ENCODE assay signal across 11 mouse cellular contexts in the genomic region with DNA sequence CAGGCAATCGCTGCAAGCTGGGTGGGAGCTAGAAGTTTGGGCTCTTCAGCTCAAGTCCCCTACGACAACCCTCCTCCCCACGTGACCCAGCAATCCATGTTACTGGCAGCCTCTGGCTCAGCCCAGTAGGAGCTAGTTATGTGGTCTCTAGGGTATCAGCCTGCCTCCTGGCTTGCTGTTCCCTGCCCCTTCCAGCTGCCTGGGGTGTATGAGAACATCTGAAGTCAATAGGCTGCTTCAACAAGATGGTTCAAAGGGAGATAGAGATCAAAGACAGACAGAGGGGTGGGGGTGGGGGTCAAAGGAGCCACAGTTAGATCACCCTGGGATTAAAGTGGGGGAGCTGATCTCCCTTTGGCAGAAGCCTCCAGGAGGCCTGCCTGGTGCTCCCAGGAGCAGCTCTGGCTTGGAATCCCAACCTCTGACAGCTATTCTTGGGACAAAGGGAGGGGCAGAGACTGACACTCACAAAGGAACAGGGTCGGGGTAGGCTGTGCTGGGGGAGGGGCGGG.
DNase-seq lines count a peak whose midpoint lies in the region; ATAC-seq and TF ChIP-seq lines count a peak whose summit lies in the region.
"Had no signal": no experiment of that assay in that cellular context is flagged by ENCODE, and none has a peak within 500 bp of the region (broad histone marks: within the 10 kb centered on the region; RNA-seq: fewer than 3 reads in every experiment).

No protein-coding gene starts in this region.

- peak overlapping the region; percentile 86 for H3K27ac ChIP-seq in hindbrain, embryonic 10.5 days
- no peak overlapping the region for H3K27ac ChIP-seq in hindbrain, embryonic 13.5 days
- peak overlapping the region; percentile 47 for H3K27ac ChIP-seq in embryonic facial prominence, embryonic 12.5 days
- H3K27ac ChIP-seq in hindbrain, postnatal 0 days, result no peak overlapping the region
- H3K27ac ChIP-seq in stomach, postnatal 0 days (replicated peaks), result no peak overlapping the region
- H3K27ac ChIP-seq: limb, embryonic 13.5 days had no signal

- peaks cover 22% of the 10 kb centered on the region; the same call in 1 of the 2 replicates for H3K27me3 ChIP-seq in hindbrain, embryonic 10.5 days (ENCODE audit: insufficient read depth, poor library complexity, severe bottlenecking)
- peaks cover 47% of the 10 kb centered on the region for H3K27me3 ChIP-seq in hindbrain, embryonic 13.5 days
- peaks cover 3% of the 10 kb centered on the region; the same call in 1 of the 2 replicates for H3K27me3 ChIP-seq in embryonic facial prominence, embryonic 12.5 days
- H3K27me3 ChIP-seq in hindbrain, postnatal 0 days (ENCODE audit: insufficient read depth, low read length), result no peaks in the 10 kb centered on the region
- H3K27me3 ChIP-seq in stomach, postnatal 0 days (ENCODE audit: control insufficient read depth, insufficient read depth, low read length), result no peaks in the 10 kb centered on the region

- H3K9me3 ChIP-seq in hindbrain, embryonic 10.5 days, result no peaks in the 10 kb centered on the region
- no peaks in the 10 kb centered on the region for H3K9me3 ChIP-seq in hindbrain, embryonic 13.5 days
- H3K9me3 ChIP-seq in embryonic facial prominence, embryonic 12.5 days, result no peaks in the 10 kb centered on the region
- no peaks in the 10 kb centered on the region for H3K9me3 ChIP-seq in hindbrain, postnatal 0 days (ENCODE audit: low read length)
- H3K9me3 ChIP-seq in stomach, postnatal 0 days (ENCODE audit: control insufficient read depth, low read length), result no peaks in the 10 kb centered on the region
- H3K9me3 ChIP-seq: G1E; limb, embryonic 13.5 days had no signal

- H3K36me3 ChIP-seq in hindbrain, embryonic 10.5 days, result no peaks in the 10 kb centered on the region
- no peaks in the 10 kb centered on the region for H3K36me3 ChIP-seq in hindbrain, embryonic 13.5 days
- H3K36me3 ChIP-seq in embryonic facial prominence, embryonic 12.5 days, result no peaks in the 10 kb centered on the region
- H3K36me3 ChIP-seq in hindbrain, postnatal 0 days (ENCODE audit: insufficient read depth, low read length), result no peaks in the 10 kb centered on the region
- H3K36me3 ChIP-seq in stomach, postnatal 0 days (ENCODE audit: control insufficient read depth, insufficient read depth, low read length), result no peaks in the 10 kb centered on the region
- H3K36me3 ChIP-seq: G1E; limb, embryonic 13.5 days had no signal

- no peak overlapping the region for H3K9ac ChIP-seq in hindbrain, embryonic 13.5 days
- no peak overlapping the region for H3K9ac ChIP-seq in embryonic facial prominence, embryonic 12.5 days
- H3K9ac ChIP-seq in hindbrain, postnatal 0 days (replicated peaks; ENCODE audit: low read length), result no peak overlapping the region
- H3K9ac ChIP-seq in stomach, postnatal 0 days (ENCODE audit: low read length), result no peak overlapping the region
- H3K9ac ChIP-seq: limb, embryonic 13.5 days had no signal

- no peak for TF ChIP-seq CTCF in hindbrain, postnatal 0 days (IDR thresholded peaks at IDR 0.05; ENCODE audit: low read depth)
- no peak for TF ChIP-seq CTCF in stomach, postnatal 0 days (IDR thresholded peaks at IDR 0.05; ENCODE audit: low read depth)

- WGBS in hindbrain, embryonic 10.5 days, result 2% methylated on average over 5 of the region's 5 CpGs
- WGBS in hindbrain, embryonic 13.5 days, result 6% methylated on average over 5 of the region's 5 CpGs
- WGBS in embryonic facial prominence, embryonic 12.5 days, result 7% methylated on average over 5 of the region's 5 CpGs
- WGBS in hindbrain, postnatal 0 days, result 22% methylated on average over 5 of the region's 5 CpGs
- WGBS in stomach, postnatal 0 days, result 34% methylated on average over 4 of the region's 5 CpGs

- peaks cover 75% of the 10 kb centered on the region for H3K4me1 ChIP-seq in hindbrain, embryonic 10.5 days (replicated peaks)
- peaks cover 45% of the 10 kb centered on the region for H3K4me1 ChIP-seq in hindbrain, embryonic 13.5 days (replicated peaks)
- H3K4me1 ChIP-seq in embryonic facial prominence, embryonic 12.5 days, result peaks cover 36% of the 10 kb centered on the region
- H3K4me1 ChIP-seq in hindbrain, postnatal 0 days (ENCODE audit: insufficient read depth, low read length), result 0 out of 2 replicates have a peak, but pooled peaks cover 5% of the 10 kb centered on the region
- H3K4me1 ChIP-seq in stomach, postnatal 0 days (replicated peaks; ENCODE audit: control insufficient read depth, insufficient read depth), result no peaks in the 10 kb centered on the region

- TF ChIP-seq EP300 in stomach, postnatal 0 days (optimal IDR thresholded peaks at IDR 0.05), result no peak

- DNase-seq in hindbrain, embryonic 10.5 days (ENCODE audit: low spot score), result peak; percentile 56
- DNase-seq in MN1 (ENCODE audit: low spot score), result peak; percentile 46
- no peak for DNase-seq in hindbrain, postnatal 0 days (ENCODE audit: low spot score)
- no peak for DNase-seq in stomach, postnatal 0 days (ENCODE audit: low spot score)
- DNase-seq in T-cell, adult 2 months (ENCODE audit: low spot score), result no peak
- DNase-seq: kidney, adult 9 months had no signal

- H3K4me3 ChIP-seq in hindbrain, embryonic 10.5 days, result no peak overlapping the region
- no peak overlapping the region for H3K4me3 ChIP-seq in hindbrain, embryonic 13.5 days
- no peak overlapping the region for H3K4me3 ChIP-seq in embryonic facial prominence, embryonic 12.5 days
- no peak overlapping the region for H3K4me3 ChIP-seq in hindbrain, postnatal 0 days (ENCODE audit: low read length)
- no peak overlapping the region for H3K4me3 ChIP-seq in stomach, postnatal 0 days (ENCODE audit: low read depth, low read length)
- H3K4me3 ChIP-seq: limb, embryonic 13.5 days had no signal

- no peak overlapping the region for H3K4me2 ChIP-seq in hindbrain, embryonic 13.5 days
- no peak overlapping the region for H3K4me2 ChIP-seq in embryonic facial prominence, embryonic 12.5 days (replicated peaks)
- H3K4me2 ChIP-seq in hindbrain, postnatal 0 days (ENCODE audit: low read depth, low read length), result no peak overlapping the region
- no peak overlapping the region for H3K4me2 ChIP-seq in stomach, postnatal 0 days (replicated peaks; ENCODE audit: low read depth)
- H3K4me2 ChIP-seq: limb, embryonic 13.5 days had no signal

- ATAC-seq in hindbrain, embryonic 13.5 days (ENCODE audit: low FRiP score), result no peak
- ATAC-seq in embryonic facial prominence, embryonic 12.5 days (ENCODE audit: insufficient number of reproducible peaks, insufficient read depth, low FRiP score, low TSS enrichment), result peak; percentile 76; the same call in 1 of the 2 replicates
- ATAC-seq in hindbrain, postnatal 0 days, result peak; percentile 52; the same call in 1 of the 2 replicates
- no peak for ATAC-seq in megakaryocyte-erythroid progenitor cell, adult 5-6 weeks (replicated peaks; ENCODE audit: low FRiP score, low TSS enrichment, poor library complexity, severe bottlenecking)
- no peak for ATAC-seq in stomach, postnatal 0 days (ENCODE audit: low FRiP score, low TSS enrichment)

Comparison
In these comparisons a context has a peak if more than half of its experiments do, and no peak if none do; other contexts are left out.
1. DNase-seq: peak in hindbrain, embryonic 10.5 days (single experiment) and MN1 (single experiment); none in hindbrain, postnatal 0 days (single experiment), stomach, postnatal 0 days (single experiment) and T-cell, adult 2 months (single experiment).
2. H3K27ac ChIP-seq: peak in hindbrain, embryonic 10.5 days (single experiment) and embryonic facial prominence, embryonic 12.5 days (single experiment); none in hindbrain, embryonic 13.5 days (single experiment), hindbrain, postnatal 0 days (single experiment) and stomach, postnatal 0 days (single experiment).
3. ATAC-seq: peak in embryonic facial prominence, embryonic 12.5 days (single experiment) and hindbrain, postnatal 0 days (single experiment); none in hindbrain, embryonic 13.5 days (single experiment), megakaryocyte-erythroid progenitor cell, adult 5-6 weeks (single experiment) and stomach, postnatal 0 days (single experiment).